Mouse (Mus musculus): Measurements from ENCODE around the gene Slc10a6. TPM values are rescaled to one million over a fixed set of nuclear protein-coding genes. Genes with fewer than 3 reads are reported as not detected.

Slc10a6 gene
- polyA plus RNA-seq (2015; fragmentation: Nextera tagmentation; extraction: Ambion mirVana), result 0.08 TPM in 1 of 2 replicates, not detected in the other

- ATAC-seq, result peak; percentile 36; the same call in 1 of the 2 replicates
- WGBS, result 70% methylated on average over 17 of the region's 17 CpGs
These were observed at the start of gene Slc10a6 for GRCm38 (mm10) chr5:103629111-103629764. TSS of gene Slc10a6 (minus strand) at chr5:103629403.

GRCm38 (mm10) chr5:103678974-103679373 lies 49.8 kb upstream of the Slc10a6 start:
- no peak overlapping the region for H3K4me3 ChIP-seq
- no peak overlapping the region for H3K4me2 ChIP-seq
- no peak overlapping the region for H3K27ac ChIP-seq
- no peaks in the 10 kb centered on the region for H3K9me3 ChIP-seq (replicated peaks)
- H3K9ac ChIP-seq, result no peak overlapping the region
- no peaks in the 10 kb centered on the region for H3K4me1 ChIP-seq
- H3K36me3 ChIP-seq (ENCODE audit: poor library complexity, severe bottlenecking), result no peaks in the 10 kb centered on the region
- ATAC-seq, result no peak
- no peaks in the 10 kb centered on the region for H3K27me3 ChIP-seq
- WGBS, result 94% methylated on average over 5 of the region's 5 CpGs

More at GRCm38 (mm10) chr5:103629111-103629764, at the start of gene Slc10a6:
- Histone ChIP-seq H3K9me3 (replicated peaks) (no peaks in the 10 kb centered on the region), H3K4me2 (no peak within 1 kb of the TSS), H3K4me1 (peaks cover 10% of the 10 kb centered on the region), H3K36me3 (ENCODE audit: poor library complexity, severe bottlenecking) (no peaks in the 10 kb centered on the region), H3K4me3 (no peak within 1 kb of the TSS), H3K9ac (no peak within 1 kb of the TSS), H3K27me3 (no peaks in the 10 kb centered on the region), H3K27ac (no peak within 1 kb of the TSS)

GRCm38 (mm10) chr5:103677894-103678293 lies 48.7 kb upstream of the Slc10a6 start:
- WGBS, result 80% methylated on average over 6 of the region's 6 CpGs
- Histone ChIP-seq H3K27ac (no peak overlapping the region), H3K4me3 (no peak overlapping the region), H3K9ac (no peak overlapping the region), H3K36me3 (ENCODE audit: poor library complexity, severe bottlenecking) (no peaks in the 10 kb centered on the region), H3K4me1 (no peaks in the 10 kb centered on the region), H3K27me3 (no peaks in the 10 kb centered on the region), H3K9me3 (replicated peaks) (no peaks in the 10 kb centered on the region), H3K4me2 (no peak overlapping the region)
- ATAC-seq, result no peak

GRCm38 (mm10) chr5:103676289-103676881 lies 47.2 kb upstream of the Slc10a6 start:
- 88% methylated on average over 6 of the region's 6 CpGs for WGBS
- Histone ChIP-seq H3K4me2 (no peak overlapping the region), H3K9me3 (replicated peaks) (no peaks in the 10 kb centered on the region), H3K4me1 (no peaks in the 10 kb centered on the region), H3K27me3 (no peaks in the 10 kb centered on the region), H3K9ac (no peak overlapping the region), H3K4me3 (no peak overlapping the region), H3K27ac (no peak overlapping the region), H3K36me3 (ENCODE audit: poor library complexity, severe bottlenecking) (no peaks in the 10 kb centered on the region)
- no peak for ATAC-seq

- WGBS, result 57% methylated on average over 6 of the region's 6 CpGs
- no peak for ATAC-seq
- H3K9ac ChIP-seq, result no peak overlapping the region
- H3K27ac ChIP-seq, result no peak overlapping the region
- no peaks in the 10 kb centered on the region for H3K4me1 ChIP-seq
- H3K9me3 ChIP-seq (replicated peaks), result no peaks in the 10 kb centered on the region
- H3K4me2 ChIP-seq, result no peak overlapping the region
- no peaks in the 10 kb centered on the region for H3K36me3 ChIP-seq (ENCODE audit: poor library complexity, severe bottlenecking)
- H3K4me3 ChIP-seq, result no peak overlapping the region
- no peaks in the 10 kb centered on the region for H3K27me3 ChIP-seq
These were observed 45.3 kb upstream of the Slc10a6 start for GRCm38 (mm10) chr5:103674482-103674881.

- Histone ChIP-seq H3K4me1 (no peaks in the 10 kb centered on the region), H3K4me2 (no peak overlapping the region), H3K36me3 (ENCODE audit: poor library complexity, severe bottlenecking) (no peaks in the 10 kb centered on the region), H3K4me3 (no peak overlapping the region), H3K9ac (no peak overlapping the region), H3K27ac (no peak overlapping the region), H3K9me3 (replicated peaks) (no peaks in the 10 kb centered on the region), H3K27me3 (no peaks in the 10 kb centered on the region)
- ATAC-seq, result no peak
- 74% methylated on average over 4 of the region's 4 CpGs for WGBS
These were observed 44.4 kb upstream of the Slc10a6 start for GRCm38 (mm10) chr5:103673611-103674010.

GRCm38 (mm10) chr5:103671858-103672257 lies 42.7 kb upstream of the Slc10a6 start:
- no peak overlapping the region for H3K27ac ChIP-seq
- ATAC-seq, result no peak
- H3K36me3 ChIP-seq (ENCODE audit: poor library complexity, severe bottlenecking), result no peaks in the 10 kb centered on the region
- 68% methylated on average over 3 of the region's 3 CpGs for WGBS
- H3K9ac ChIP-seq, result no peak overlapping the region
- H3K4me1 ChIP-seq, result no peaks in the 10 kb centered on the region
- no peak overlapping the region for H3K4me2 ChIP-seq
- no peaks in the 10 kb centered on the region for H3K27me3 ChIP-seq
- no peak overlapping the region for H3K4me3 ChIP-seq
- no peaks in the 10 kb centered on the region for H3K9me3 ChIP-seq (replicated peaks)

- Histone ChIP-seq H3K4me1 (no peaks in the 10 kb centered on the region), H3K9me3 (replicated peaks) (no peaks in the 10 kb centered on the region), H3K9ac (no peak overlapping the region), H3K4me2 (no peak overlapping the region), H3K27me3 (no peaks in the 10 kb centered on the region), H3K4me3 (no peak overlapping the region), H3K36me3 (ENCODE audit: poor library complexity, severe bottlenecking) (no peaks in the 10 kb centered on the region), H3K27ac (no peak overlapping the region)
- 73% methylated on average over 2 of the region's 2 CpGs for WGBS
- no peak for ATAC-seq
These were observed 36.7 kb upstream of the Slc10a6 start for GRCm38 (mm10) chr5:103665876-103666275.

- no peak overlapping the region for H3K27ac ChIP-seq
- 78% methylated on average over 9 of the region's 9 CpGs for WGBS
These were observed 35.7 kb upstream of the Slc10a6 start for GRCm38 (mm10) chr5:103664932-103665331.

GRCm38 (mm10) chr5:103659571-103659970 lies 30.4 kb upstream of the Slc10a6 start:
- Histone ChIP-seq H3K36me3 (ENCODE audit: poor library complexity, severe bottlenecking) (no peaks in the 10 kb centered on the region), H3K9ac (no peak overlapping the region), H3K27ac (no peak overlapping the region), H3K4me2 (no peak overlapping the region), H3K4me3 (no peak overlapping the region), H3K27me3 (peaks cover 3% of the 10 kb centered on the region; the same call in 1 of the 2 replicates), H3K9me3 (replicated peaks) (no peaks in the 10 kb centered on the region), H3K4me1 (no peaks in the 10 kb centered on the region)
- 36% methylated on average over 3 of the region's 3 CpGs for WGBS
- no peak for ATAC-seq

More at GRCm38 (mm10) chr5:103664932-103665331, 35.7 kb upstream of the Slc10a6 start:
- Histone ChIP-seq H3K4me2 (no peak overlapping the region), H3K4me3 (no peak overlapping the region), H3K9ac (no peak overlapping the region), H3K27me3 (no peaks in the 10 kb centered on the region), H3K4me1 (no peaks in the 10 kb centered on the region), H3K36me3 (ENCODE audit: poor library complexity, severe bottlenecking) (no peaks in the 10 kb centered on the region), H3K9me3 (replicated peaks) (no peaks in the 10 kb centered on the region)
- ATAC-seq, result no peak

GRCm38 (mm10) chr5:103658921-103659320 lies 29.7 kb upstream of the Slc10a6 start:
- H3K27me3 ChIP-seq, result peaks cover 3% of the 10 kb centered on the region; the same call in 1 of the 2 replicates
- WGBS, result 65% methylated on average over 5 of the region's 5 CpGs
- H3K4me3 ChIP-seq, result no peak overlapping the region
- no peaks in the 10 kb centered on the region for H3K4me1 ChIP-seq
- no peak for ATAC-seq
- H3K27ac ChIP-seq, result no peak overlapping the region
- no peak overlapping the region for H3K9ac ChIP-seq
- no peak overlapping the region for H3K4me2 ChIP-seq
- no peaks in the 10 kb centered on the region for H3K36me3 ChIP-seq (ENCODE audit: poor library complexity, severe bottlenecking)
- H3K9me3 ChIP-seq (replicated peaks), result no peaks in the 10 kb centered on the region

- H3K4me2 ChIP-seq, result peak within 1 kb of the TSS; percentile 98
- H3K27me3 ChIP-seq, result peaks cover 3% of the 10 kb centered on the region; the same call in 1 of the 2 replicates
- ATAC-seq, result peak; percentile 81
- H3K36me3 ChIP-seq (ENCODE audit: poor library complexity, severe bottlenecking), result no peaks in the 10 kb centered on the region
- H3K4me3 ChIP-seq, result peak within 1 kb of the TSS; percentile 59
- WGBS, result 1% methylated on average over 42 of the region's 56 CpGs
- H3K9me3 ChIP-seq (replicated peaks), result no peaks in the 10 kb centered on the region
- no peaks in the 10 kb centered on the region for H3K4me1 ChIP-seq
- peak within 1 kb of the TSS; percentile 78 for H3K9ac ChIP-seq
- no peak within 1 kb of the TSS for H3K27ac ChIP-seq
These were observed 26.3 kb upstream of the Slc10a6 start, which contains the start of gene 1700016H13Rik for GRCm38 (mm10) chr5:103655346-103656118. TSS of gene 1700016H13Rik (minus strand) at chr5:103656010.
